8 mouse cellular contexts compared by ENCODE assay signal in the genomic region with DNA sequence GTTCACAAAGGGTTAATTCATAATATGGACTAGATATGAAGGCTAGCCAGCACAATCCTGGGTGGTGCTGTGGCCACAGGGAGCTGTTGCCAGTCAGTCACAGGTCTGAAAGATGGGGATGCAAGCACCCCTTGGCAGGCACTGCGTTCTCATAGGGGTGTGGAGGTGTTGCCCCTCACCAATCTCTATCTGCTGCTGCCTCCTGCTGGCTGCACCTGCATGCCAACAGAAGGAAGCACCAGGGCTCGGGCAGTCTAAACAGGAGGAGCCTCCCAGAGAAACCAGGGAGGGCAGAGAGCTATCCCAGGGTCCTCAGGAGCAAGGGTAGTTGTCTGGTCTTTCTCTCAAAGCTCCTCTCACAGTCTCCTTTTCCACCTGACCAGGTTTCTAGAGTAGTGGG. TPM values are rescaled to one million over a fixed set of nuclear protein-coding genes. Genes with fewer than 3 reads are reported as not detected.
DNase-seq lines count a peak whose midpoint lies in the region; ATAC-seq lines count a peak whose summit lies in the region.
"Had no signal": no experiment of that assay in that cellular context is flagged by ENCODE, and none has a peak within 500 bp of the region (broad histone marks: within the 10 kb centered on the region; RNA-seq: fewer than 3 reads in every experiment).

No protein-coding gene starts in this region.

- no peak overlapping the region for H3K27ac ChIP-seq in hindbrain, embryonic 10.5 days
- H3K27ac ChIP-seq in hindbrain, embryonic 16.5 days (ENCODE audit: low read depth, low read length): no peak overlapping the region
- H3K27ac ChIP-seq: neural tube, embryonic 12.5 days had no signal

- H3K9ac ChIP-seq in hindbrain, embryonic 16.5 days (ENCODE audit: low read depth, low read length): no peak overlapping the region
- H3K9ac ChIP-seq: neural tube, embryonic 12.5 days had no signal

- no peak overlapping the region for H3K4me2 ChIP-seq in hindbrain, embryonic 16.5 days (ENCODE audit: low read length)
- H3K4me2 ChIP-seq: neural tube, embryonic 12.5 days had no signal

- peaks cover 29% of the 10 kb centered on the region for H3K36me3 ChIP-seq in hindbrain, embryonic 10.5 days
- peaks cover 2% of the 10 kb centered on the region for H3K36me3 ChIP-seq in hindbrain, embryonic 16.5 days (ENCODE audit: control insufficient read depth, insufficient read depth, low read length)

- WGBS in hindbrain, embryonic 10.5 days: 48% methylated on average over 2 of the region's 2 CpGs
- WGBS in hindbrain, embryonic 16.5 days: 44% methylated on average over 2 of the region's 2 CpGs

- H3K9me3 ChIP-seq in hindbrain, embryonic 10.5 days: no peaks in the 10 kb centered on the region
- H3K9me3 ChIP-seq in hindbrain, embryonic 16.5 days (ENCODE audit: control insufficient read depth, low read length): no peaks in the 10 kb centered on the region
- H3K9me3 ChIP-seq: neural tube, embryonic 12.5 days had no signal

- H3K4me1 ChIP-seq in hindbrain, embryonic 10.5 days (replicated peaks): no peaks in the 10 kb centered on the region; the same call in 1 of the 2 replicates
- H3K4me1 ChIP-seq in hindbrain, embryonic 16.5 days (ENCODE audit: control insufficient read depth, insufficient read depth, low read depth, low read length): no peaks in the 10 kb centered on the region
- H3K4me1 ChIP-seq: neural tube, embryonic 12.5 days had no signal

- no peak overlapping the region for H3K4me3 ChIP-seq in hindbrain, embryonic 10.5 days
- H3K4me3 ChIP-seq in hindbrain, embryonic 16.5 days (ENCODE audit: low read length): no peak overlapping the region
- H3K4me3 ChIP-seq: neural tube, embryonic 12.5 days had no signal

- DNase-seq in hindbrain, embryonic 10.5 days (ENCODE audit: low spot score): peak; percentile 26
- peak; percentile 36 for DNase-seq in right cerebral cortex, postnatal 25 days
- no peak for DNase-seq in right cerebral cortex, postnatal 36 days (ENCODE audit: low spot score in 2 of 2)
- DNase-seq in embryo, embryonic 11 days: peak; percentile 34
- peak; percentile 40 for DNase-seq in thymus, postnatal 14 days

- H3K27me3 ChIP-seq in hindbrain, embryonic 10.5 days (ENCODE audit: insufficient read depth, poor library complexity, severe bottlenecking): no peaks in the 10 kb centered on the region
- no peaks in the 10 kb centered on the region for H3K27me3 ChIP-seq in hindbrain, embryonic 16.5 days (replicated peaks; ENCODE audit: control insufficient read depth, insufficient read depth, low read length)
- H3K27me3 ChIP-seq: neural tube, embryonic 12.5 days had no signal

- no peak for ATAC-seq in hindbrain, embryonic 16.5 days
- ATAC-seq in granulocyte monocyte progenitor cell, adult 5-6 weeks (replicated peaks; ENCODE audit: poor library complexity, severe bottlenecking): no peak

RNA-seq across cellular contexts. Expression of gene Slc39a9, which starts 58.7 kb away (rescaled TPM):
- 24.4 and 26.0 TPM in 2 replicates for polyA plus RNA-seq in hindbrain, embryonic 10.5 days (2016; fragmentation: Nextera tagmentation; extraction: Ambion mirVana)
- 23.8 and 26.7 TPM in 2 replicates for polyA plus RNA-seq in hindbrain, embryonic 16.5 days (2015; fragmentation: Nextera tagmentation; extraction: Ambion mirVana)
- 31.3 and 33.5 TPM in 2 replicates for total RNA-seq in granulocyte monocyte progenitor cell, adult 5-6 weeks (2014; fragmentation: Nextera tagmentation)
- 11.5 and 13.5 TPM in 2 replicates for total RNA-seq in granulocyte monocyte progenitor cell, adult 5-6 weeks (2017)

RNA-seq across cellular contexts. Expression of gene Erh, which starts 59.2 kb away (rescaled TPM):
- polyA plus RNA-seq in hindbrain, embryonic 10.5 days (2016; fragmentation: Nextera tagmentation; extraction: Ambion mirVana): 467 and 523 TPM in 2 replicates
- polyA plus RNA-seq in hindbrain, embryonic 16.5 days (2015; fragmentation: Nextera tagmentation; extraction: Ambion mirVana): 251 and 253 TPM in 2 replicates
- 129 and 164 TPM in 2 replicates for total RNA-seq in granulocyte monocyte progenitor cell, adult 5-6 weeks (2014; fragmentation: Nextera tagmentation)
- 75.6 and 95.5 TPM in 2 replicates for total RNA-seq in granulocyte monocyte progenitor cell, adult 5-6 weeks (2017)

Comparison
In these comparisons a context has a peak if more than half of its experiments do, and no peak if none do; other contexts are left out.
1. DNase-seq: peak in hindbrain, embryonic 10.5 days (single experiment), right cerebral cortex, postnatal 25 days (single experiment), embryo, embryonic 11 days (single experiment) and thymus, postnatal 14 days (single experiment); none in right cerebral cortex, postnatal 36 days (0 of 2).